Mouse (Mus musculus) kidney, adult 2 months (tissue): Measurements from ENCODE around the gene Shisa6. TPM values are rescaled to one million over a fixed set of nuclear protein-coding genes. Genes with fewer than 3 reads are reported as not detected.

ENCODE experiments used
- DNase-seq: peaks from one replicate; pipeline ENCODE4 v3.0.0; 2021
- H3K27ac ChIP-seq: fragments of 200-500 bp; 2 replicates; pipeline ENCODE4 v1.5.1; 2012; ENCODE audit warnings: low read depth, low read length, control low read depth, inconsistent platforms; ENCODE audit not compliant: insufficient read depth
- H3K27me3 ChIP-seq: fragments of 200-500 bp; replicated peaks from 2 replicates; pipeline ENCODE4 v1.6.1; 2012; ENCODE audit warnings: mild to moderate bottlenecking, moderate library complexity, low read length, inconsistent platforms; ENCODE audit not compliant: control insufficient read depth, insufficient read depth
- H3K36me3 ChIP-seq: fragments of 200-500 bp; 2 replicates; pipeline ENCODE4 v1.6.1; 2012; ENCODE audit warnings: mild to moderate bottlenecking, moderate library complexity, low read length, inconsistent platforms; ENCODE audit not compliant: control insufficient read depth, insufficient read depth
- H3K4me1 ChIP-seq: fragments of 200-500 bp; 2 replicates; pipeline ENCODE4 v1.6.1; 2011; ENCODE audit warnings: low read length; ENCODE audit not compliant: control insufficient read depth, insufficient read depth
- H3K4me3 ChIP-seq: fragments of 200-500 bp; 2 replicates; pipeline ENCODE4 v1.5.1; 2011; ENCODE audit warnings: mild to moderate bottlenecking, low read depth, low read length, control low read depth; ENCODE audit not compliant: insufficient read depth
- CTCF ChIP-seq: fragments of 200-500 bp; conservative IDR thresholded peaks from 2 replicates; pipeline ENCODE4 v1.5.1; 2011; ENCODE audit warnings: low read depth, mild to moderate bottlenecking, control low read depth, low read length, moderate library complexity, mixed read lengths; ENCODE audit not compliant: insufficient read depth, insufficient read length
- POLR2A ChIP-seq: fragments of 200-500 bp; IDR thresholded peaks from one replicate; pipeline ENCODE4 v1.6.1; 2011; ENCODE audit warnings: low read depth, low read length, control low read depth
- WGBS: fragments of 180-500 bp; shearing (Covaris S2); methylation state at CpG from one replicate; pipeline ENCODE4 v1.1.7; 2018; 5-methylcytosine and 5-hydroxymethylcytosine counted together
- polyA plus RNA-seq: library from polyadenylated mRNA; depleted of rRNA; stranded (reverse); fragments of >200 nt; gene quantifications from 2 replicates; pipeline ENCODE4 v1.2.3, GENCODE M21; 2012

The Shisa6 gene
- polyA plus RNA-seq, 1 experiment = 0.02 TPM

GRCm38 (mm10) chr11:66258851-66259250 is 266.9 kb downstream of the Shisa6 start:
- TF ChIP-seq CTCF = no peak
- TF ChIP-seq POLR2A = no peak
- DNase-seq = peak; percentile 12
- Histone ChIP-seq H3K36me3 (no peaks in the 10 kb centered on the region), H3K27ac (no peak overlapping the region), H3K4me3 (no peak overlapping the region), H3K27me3 (no peaks in the 10 kb centered on the region), H3K4me1 (no peaks in the 10 kb centered on the region)
- WGBS = 9% methylated on average over 3 of the region's 3 CpGs

DNA sequence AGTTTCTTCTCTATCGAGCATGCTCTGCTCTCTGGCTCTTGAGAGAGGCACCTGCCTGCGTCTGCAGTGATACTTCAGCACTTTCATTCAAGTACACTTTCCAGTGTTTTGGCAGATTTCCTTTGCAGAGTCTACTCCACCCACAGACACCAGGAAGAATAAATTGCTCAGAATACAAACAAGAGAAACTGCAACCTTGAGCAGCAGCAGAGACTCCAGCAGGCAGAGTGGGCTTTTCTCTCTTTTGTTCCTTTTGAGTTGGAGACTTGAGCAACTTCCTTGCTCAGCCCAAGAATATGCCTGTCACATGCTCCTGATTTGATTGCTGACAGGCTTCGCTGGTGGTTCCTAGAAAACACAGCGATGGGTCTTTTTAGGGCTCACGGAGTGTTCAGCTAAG is 278.6 kb downstream of the Shisa6 start:
- WGBS = 89% methylated on average over 5 of the region's 5 CpGs
- TF ChIP-seq CTCF = no peak
- no peak for TF ChIP-seq POLR2A
- Histone ChIP-seq H3K36me3 (no peaks in the 10 kb centered on the region), H3K27me3 (no peaks in the 10 kb centered on the region; the same call in 1 of the 2 replicates), H3K27ac (no peak overlapping the region), H3K4me3 (no peak overlapping the region), H3K4me1 (no peaks in the 10 kb centered on the region)
- DNase-seq = no peak

DNA sequence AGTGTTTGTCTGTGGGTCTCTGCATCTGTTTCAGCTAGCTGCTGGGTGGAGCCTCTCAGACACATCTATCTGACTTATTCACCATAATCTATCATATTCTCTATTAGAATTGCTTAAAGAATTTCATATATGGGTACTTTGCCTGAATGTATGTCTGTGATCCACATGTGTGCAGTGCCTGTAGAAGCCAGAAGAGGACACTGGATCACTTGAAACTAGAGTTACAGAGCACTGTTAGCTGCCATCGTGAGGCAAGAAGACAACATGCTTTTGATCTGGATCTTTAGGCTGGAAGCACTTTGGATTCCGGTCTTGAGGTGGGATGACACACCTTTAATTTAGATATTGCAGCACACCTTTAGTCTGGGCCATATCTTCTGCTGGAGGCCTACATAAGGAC is 289.2 kb downstream of the Shisa6 start:
- WGBS = 64% methylated on average over 2 of the region's 2 CpGs
- TF ChIP-seq CTCF (no peak), POLR2A (no peak)
- Histone ChIP-seq H3K4me1 (no peaks in the 10 kb centered on the region), H3K27ac (no peak overlapping the region), H3K27me3 (no peaks in the 10 kb centered on the region), H3K4me3 (no peak overlapping the region), H3K36me3 (no peaks in the 10 kb centered on the region)
- no peak for DNase-seq

GRCm38 (mm10) chr11:66232891-66233290 is 292.9 kb downstream of the Shisa6 start:
- H3K27me3 ChIP-seq = no peaks in the 10 kb centered on the region
- WGBS = 15% methylated on average over 1 of the region's 1 CpGs

GRCm38 (mm10) chr11:66222133-66222532 is 303.6 kb downstream of the Shisa6 start:
- no peak overlapping the region for H3K4me3 ChIP-seq
- no peaks in the 10 kb centered on the region for H3K4me1 ChIP-seq
- no peaks in the 10 kb centered on the region for H3K27me3 ChIP-seq
- WGBS = 79% methylated on average over 1 of the region's 1 CpGs
- DNase-seq = no peak
- H3K36me3 ChIP-seq = no peaks in the 10 kb centered on the region
- TF ChIP-seq CTCF (no peak), POLR2A (no peak)
- H3K27ac ChIP-seq = no peak overlapping the region

More at GRCm38 (mm10) chr11:66232891-66233290, 292.9 kb downstream of the Shisa6 start:
- TF ChIP-seq POLR2A (no peak), CTCF (no peak)
- Histone ChIP-seq H3K36me3 (no peaks in the 10 kb centered on the region), H3K4me3 (no peak overlapping the region), H3K27ac (no peak overlapping the region), H3K4me1 (no peaks in the 10 kb centered on the region)
- DNase-seq = no peak

- no peak for DNase-seq
- Histone ChIP-seq H3K4me3 (no peak overlapping the region), H3K27ac (no peak overlapping the region), H3K36me3 (no peaks in the 10 kb centered on the region), H3K4me1 (no peaks in the 10 kb centered on the region), H3K27me3 (no peaks in the 10 kb centered on the region)
- TF ChIP-seq CTCF (no peak), POLR2A (no peak)
- WGBS = 60% methylated on average over 3 of the region's 3 CpGs
Observed at GRCm38 (mm10) chr11:66218469-66218868, 307.3 kb downstream of the Shisa6 start.

DNA sequence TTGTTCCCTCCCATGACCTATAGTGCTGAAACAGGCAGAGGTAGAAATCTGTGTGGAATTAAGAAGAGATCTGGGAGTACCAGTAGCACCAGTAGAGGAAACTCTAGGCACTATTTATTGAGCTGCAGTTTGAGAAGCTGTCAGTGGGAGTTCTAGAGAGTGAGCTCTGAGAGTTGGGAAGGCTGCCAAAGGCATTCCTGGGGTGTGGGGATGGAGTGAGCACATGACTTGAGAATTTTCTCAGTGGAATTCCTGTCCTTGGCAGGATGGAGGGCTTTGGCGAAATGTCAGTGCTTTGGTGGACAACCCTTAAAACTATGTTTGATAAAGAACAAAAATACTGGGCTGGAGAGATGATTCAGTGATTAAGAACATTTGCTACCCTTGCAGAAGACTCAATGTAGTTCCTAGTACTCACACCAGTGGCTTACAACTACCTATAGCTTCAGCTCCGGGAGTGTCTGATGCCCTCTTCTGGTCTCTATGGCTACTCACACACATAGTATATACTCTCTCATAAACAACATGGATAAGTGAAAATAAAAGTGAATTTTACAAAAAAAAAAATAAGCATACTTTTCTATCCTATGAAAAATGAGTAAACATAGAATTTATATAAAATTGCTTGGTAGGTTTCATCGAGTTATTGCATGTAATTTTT is 337.0 kb downstream of the Shisa6 start:
- no peaks in the 10 kb centered on the region for H3K4me1 ChIP-seq
- peak; percentile 76 for DNase-seq
- no peak overlapping the region for H3K4me3 ChIP-seq
- no peak overlapping the region for H3K27ac ChIP-seq
- WGBS = 64% methylated on average over 3 of the region's 3 CpGs
- TF ChIP-seq CTCF (no peak), POLR2A (no peak)
- no peaks in the 10 kb centered on the region for H3K36me3 ChIP-seq
- H3K27me3 ChIP-seq = no peaks in the 10 kb centered on the region

- Histone ChIP-seq H3K27me3 (no peaks in the 10 kb centered on the region), H3K4me3 (no peak overlapping the region), H3K36me3 (no peaks in the 10 kb centered on the region), H3K27ac (no peak overlapping the region), H3K4me1 (no peaks in the 10 kb centered on the region)
- 80% methylated on average over 2 of the region's 2 CpGs for whole genome bisulfite sequencing
- no peak for DNase-seq
- no peak for TF ChIP-seq POLR2A
- TF ChIP-seq CTCF = no peak
Observed at GRCm38 (mm10) chr11:66188146-66188545, 337.6 kb downstream of the Shisa6 start.
